Mouse (Mus musculus): ENCODE measurements around the gene Eif4e1b.

GRCm38 (mm10) chr13:54767012-54767411 is 16.8 kb upstream of the Eif4e1b start:
- TF ChIP-seq CTCF (IDR thresholded peaks at IDR 0.05; ENCODE audit: low read depth) (no peak), EP300 (IDR thresholded peaks at IDR 0.05; ENCODE audit: low read depth) (no peak)

Data from liver, postnatal 0 days (tissue).